Mouse (Mus musculus) regulatory T cell (primary cell): ENCODE data around the gene Elmo2.

Experiments
- in situ Hi-C: fragments of 300-600 bp; cut with MboI, MseI; formaldehyde crosslinking; loops from one replicate; pipeline ENCODE4 v1.15.1; 2025; ENCODE audit warnings: high pct_unique_total_duplicates

Gene Elmo2

GRCm38 (mm10) chr2:165262274-165262990 is 63.8 kb downstream of the Elmo2 start:
- in situ Hi-C loops: no loop called here

GRCm38 (mm10) chr2:165259859-165260258 is 66.4 kb downstream of the Elmo2 start:
- in situ Hi-C loops: no loop called here

- in situ Hi-C loops: no loop called here
Observed at GRCm38 (mm10) chr2:165258321-165258720, 68.0 kb downstream of the Elmo2 start.

GRCm38 (mm10) chr2:165257151-165257834 is 69.0 kb downstream of the Elmo2 start:
- in situ Hi-C loops: no loop called here

GRCm38 (mm10) chr2:165256213-165256612 is 70.1 kb downstream of the Elmo2 start:
- in situ Hi-C loops: no loop called here

GRCm38 (mm10) chr2:165253867-165254266 is 72.4 kb downstream of the Elmo2 start:
- in situ Hi-C loops: no loop called here

GRCm38 (mm10) chr2:165253269-165253668 is 73.0 kb downstream of the Elmo2 start:
- in situ Hi-C loops: no loop called here

- in situ Hi-C loops: no loop called here
Observed at GRCm38 (mm10) chr2:165252801-165253200, 73.5 kb downstream of the Elmo2 start.

- in situ Hi-C loops: no loop called here
Observed at GRCm38 (mm10) chr2:165252381-165252780, 73.9 kb downstream of the Elmo2 start.

- in situ Hi-C loops: no loop called here
Observed at GRCm38 (mm10) chr2:165250903-165251302, 75.4 kb downstream of the Elmo2 start.

GRCm38 (mm10) chr2:165248967-165249366 is 77.3 kb downstream of the Elmo2 start:
- in situ Hi-C loops: no loop called here

GRCm38 (mm10) chr2:165246349-165246748 is 79.9 kb downstream of the Elmo2 start:
- in situ Hi-C loops: no loop called here

GRCm38 (mm10) chr2:165243122-165243720 is 83.1 kb downstream of the Elmo2 start:
- in situ Hi-C loops: no loop called here

GRCm38 (mm10) chr2:165242575-165242974 is 83.7 kb downstream of the Elmo2 start:
- in situ Hi-C loops: no loop called here

GRCm38 (mm10) chr2:165241786-165242185 is 84.5 kb downstream of the Elmo2 start:
- in situ Hi-C loops: no loop called here

- in situ Hi-C loops: no loop called here
Observed at GRCm38 (mm10) chr2:165240371-165240770, 85.9 kb downstream of the Elmo2 start.

- in situ Hi-C loops: no loop called here
Observed at GRCm38 (mm10) chr2:165239533-165240144, 86.6 kb downstream of the Elmo2 start.

GRCm38 (mm10) chr2:165238416-165239145 is 87.7 kb downstream of the Elmo2 start:
- in situ Hi-C loops: no loop called here
